Mouse (Mus musculus) gastrocnemius, adult 18-20 months (tissue): ENCODE data around the gene Cd36. TPM values are rescaled to one million over a fixed set of nuclear protein-coding genes. Genes with fewer than 3 reads are reported as not detected.
"Not testable (repeated sequence)": the region's sequence is repeated elsewhere in the genome, so short reads cannot be mapped to it uniquely, and the experiment has no call there.

Experiments used
- DNase-seq: peaks from one replicate; pipeline ENCODE4 v3.0.0; 2021; ENCODE audit warnings: low spot score
- long read RNA-seq, 2 experiments: library from polyadenylated mRNA; stranded (forward); transcript quantifications; one replicate each; pipeline ENCODE4 v2.0.0; 2021
- total RNA-seq, 2 experiments: library from RNA; stranded (reverse); gene quantifications; 2 replicates each; pipeline ENCODE4 v1.2.3; 2021

Gene Cd36
- total RNA-seq = 100 to 1,000 TPM; 250 to 344 TPM
- long read RNA-seq, experiment 1, transcript Cd36-203 (16 exons, 2,677 nt) = minor isoform, 6 of 60 reads
- long read RNA-seq, experiment 1, transcript Cd36-204 (15 exons, 3,399 nt) = major isoform, 9 of 60 reads
- long read RNA-seq, experiment 1, transcript Cd36-201 (15 exons, 3,016 nt) = minor isoform, 8 of 60 reads
- long read RNA-seq, experiment 1, partial matches to known transcripts = 15 of 60 reads
- long read RNA-seq, experiment 1, other reads (novel, unspliced or antisense) = 19 of 60 reads
- long read RNA-seq, experiment 2, transcript Cd36-203 (16 exons, 2,677 nt) = minor isoform, 7 of 67 reads
- long read RNA-seq, experiment 2, transcript Cd36-201 (15 exons, 3,016 nt) = minor isoform, 8 of 67 reads
- long read RNA-seq, experiment 2, transcript Cd36-204 (15 exons, 3,399 nt) = major isoform, 16 of 67 reads
- long read RNA-seq, experiment 2, partial matches to known transcripts = 13 of 67 reads
- long read RNA-seq, experiment 2, other reads (novel, unspliced or antisense) = 21 of 67 reads

DNA sequence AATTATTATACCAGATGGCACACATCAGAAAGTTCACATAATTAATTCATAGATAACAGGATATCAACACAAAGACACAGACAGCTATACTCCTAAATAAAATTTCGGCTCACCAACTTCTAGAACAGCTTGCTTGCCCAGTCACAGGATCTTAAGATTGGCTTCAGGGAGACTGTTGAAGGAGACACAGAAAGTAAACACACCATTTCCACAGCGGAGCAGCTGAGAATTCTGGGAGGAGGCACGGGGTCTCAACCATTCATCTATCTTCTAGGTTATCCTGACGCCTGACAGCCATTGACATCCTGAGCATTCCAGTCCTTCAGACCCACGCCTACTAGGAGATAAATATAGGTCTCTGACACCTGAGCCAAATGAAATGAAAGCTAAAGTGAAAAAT lies at the start of gene Cd36:
Gene Cd36 (minus strand): TSS at position 204 of the 400 bp plus-strand sequence.
- peak; percentile 10 for DNase-seq

DNA sequence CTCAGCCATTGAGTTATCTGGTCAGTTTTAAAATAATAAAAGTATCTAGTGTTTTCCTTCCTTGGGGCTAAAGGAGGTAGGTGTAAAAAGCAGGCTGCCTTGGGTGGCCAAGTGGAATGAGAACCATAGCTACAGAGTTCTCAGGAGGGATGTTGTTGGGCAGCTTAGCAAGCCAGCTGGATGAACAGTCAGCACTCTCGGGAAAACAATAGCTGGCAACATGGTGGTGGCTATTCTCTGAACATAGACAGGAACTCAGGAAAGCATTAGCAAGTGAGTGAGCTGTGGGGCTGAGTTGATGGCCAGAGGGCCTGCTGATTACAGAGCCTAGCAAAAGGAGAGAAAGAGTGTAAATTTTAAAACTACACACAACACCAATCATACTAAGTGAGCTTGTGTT lies 45.9 kb upstream of the Cd36 start:
- no peak for DNase-seq

DNA sequence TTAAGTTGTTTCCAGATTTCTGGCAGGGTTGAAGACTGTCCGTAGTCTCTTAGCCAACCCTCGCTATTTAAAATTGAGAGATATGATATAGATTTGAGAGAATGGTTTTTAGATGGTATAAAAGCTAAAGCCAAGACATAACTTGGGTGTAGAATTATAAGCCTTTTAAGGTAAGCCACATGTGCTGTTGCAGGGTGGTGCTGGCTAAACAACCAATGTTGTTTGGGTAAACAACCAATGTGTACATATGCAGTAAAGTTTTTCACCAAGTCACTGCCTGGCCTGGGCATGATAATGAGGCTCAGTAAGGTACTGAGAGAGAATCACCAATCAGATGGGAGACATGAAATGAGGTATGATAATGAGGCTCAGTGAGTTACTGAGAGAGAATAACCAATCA lies 43.0 kb upstream of the Cd36 start:
- not testable (repeated sequence) for DNase-seq

DNA sequence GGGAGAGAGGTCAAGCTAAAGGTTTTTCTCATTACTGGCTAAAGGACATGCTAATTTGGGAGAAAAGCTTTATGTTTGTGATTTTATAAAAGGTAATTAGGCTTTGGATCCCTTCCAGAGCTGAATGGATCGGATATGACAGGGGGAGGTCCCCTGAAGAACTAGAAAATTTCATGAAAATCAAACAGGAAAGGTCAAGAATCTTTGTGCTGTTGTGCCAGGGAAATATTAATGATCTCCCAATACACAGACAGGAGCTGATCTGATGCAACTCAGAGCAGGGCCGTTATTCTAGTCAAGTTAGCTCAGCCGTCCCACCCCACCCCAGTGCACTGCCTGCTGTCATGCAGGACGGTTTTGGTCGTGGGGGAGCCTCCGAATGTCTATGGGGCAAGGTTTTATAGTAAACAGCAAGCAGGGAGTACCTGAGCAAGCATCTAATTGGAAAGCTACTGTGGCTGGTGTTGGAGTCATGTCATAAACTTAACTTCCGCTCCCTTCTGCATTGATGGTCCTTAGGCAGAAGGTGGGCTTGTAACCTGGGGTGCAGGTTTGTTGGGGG lies 40.5 kb upstream of the Cd36 start:
- DNase-seq = no peak

DNA sequence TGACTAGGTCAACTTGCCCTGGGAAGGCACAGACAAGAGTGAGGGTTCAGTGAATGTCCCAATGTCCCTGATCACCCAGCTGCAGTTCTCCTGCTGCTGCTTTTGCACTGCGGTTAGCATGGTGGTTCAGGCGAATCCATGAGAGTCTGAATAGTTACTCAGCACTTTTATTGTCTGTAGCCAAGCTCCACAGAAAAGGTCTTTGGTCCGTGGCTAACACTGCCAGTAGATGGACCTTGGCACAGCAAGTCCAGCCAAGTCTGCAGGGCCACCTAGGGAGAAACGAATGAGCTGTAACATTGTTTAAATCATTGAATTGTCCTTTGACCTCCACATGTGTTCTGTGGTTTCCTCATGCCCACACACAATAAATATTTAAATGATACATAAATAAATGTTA lies 39.9 kb upstream of the Cd36 start:
- DNase-seq = no peak

DNA sequence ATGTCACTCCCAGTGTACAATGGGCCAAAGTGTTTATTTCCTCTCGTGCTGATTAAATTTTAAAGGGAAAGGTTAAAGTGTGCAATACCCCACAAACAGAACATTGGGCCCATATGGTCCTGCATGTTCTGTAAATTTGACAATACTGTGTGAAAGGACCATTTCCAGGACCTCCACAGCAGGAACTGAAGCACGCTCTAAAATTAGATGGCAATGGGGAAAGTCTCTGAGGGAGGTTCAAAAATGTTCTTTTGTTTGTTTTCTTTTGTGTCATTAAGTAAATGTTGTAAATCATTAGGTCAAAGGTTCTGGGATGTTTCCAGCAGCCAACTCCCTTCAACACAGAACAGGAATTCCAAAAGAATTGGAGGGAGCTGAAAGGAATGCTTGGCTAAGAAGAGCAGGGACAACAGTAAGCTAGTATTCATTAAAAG lies 35.5 kb upstream of the Cd36 start:
- DNase-seq = peak; percentile 57

DNA sequence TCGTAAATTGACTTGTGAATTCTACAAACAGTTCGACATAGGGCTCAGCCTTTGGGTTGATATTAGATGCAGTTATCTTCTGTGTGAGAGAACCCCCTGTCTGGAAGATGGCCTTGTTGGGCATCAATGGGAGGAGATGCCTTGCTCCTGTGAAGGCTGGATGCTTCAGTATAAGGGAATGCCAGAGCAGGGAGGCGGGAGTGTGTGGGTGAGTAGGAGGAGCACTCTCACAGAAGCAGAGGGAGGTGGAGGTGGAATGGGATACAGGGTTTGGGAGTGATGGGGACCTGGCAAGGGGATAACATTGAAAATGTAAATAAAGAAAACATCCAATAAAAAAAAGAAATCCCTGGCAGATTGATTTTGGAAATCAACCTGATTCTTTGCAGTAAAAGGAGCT lies 35.0 kb upstream of the Cd36 start:
- DNase-seq = no peak

DNA sequence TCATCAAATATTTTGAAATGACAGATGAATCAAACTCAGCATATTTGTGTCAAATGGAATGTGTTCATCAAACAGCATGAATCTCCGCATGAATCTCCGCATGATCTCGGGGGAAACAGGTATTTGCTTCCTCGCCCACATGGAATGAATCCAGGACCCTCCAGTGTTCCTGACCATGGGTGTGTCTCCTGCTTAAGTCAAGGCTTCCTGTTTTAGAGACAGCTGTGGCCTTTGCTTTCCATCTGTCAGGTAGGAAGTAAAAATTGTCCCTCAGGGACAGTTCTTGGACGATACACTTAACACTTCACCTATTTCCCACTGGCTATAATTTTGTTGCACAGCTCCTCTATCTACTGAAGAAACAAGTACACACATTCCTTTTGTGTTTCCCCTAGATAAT lies 30.4 kb upstream of the Cd36 start:
- peak; percentile 35 for DNase-seq

DNA sequence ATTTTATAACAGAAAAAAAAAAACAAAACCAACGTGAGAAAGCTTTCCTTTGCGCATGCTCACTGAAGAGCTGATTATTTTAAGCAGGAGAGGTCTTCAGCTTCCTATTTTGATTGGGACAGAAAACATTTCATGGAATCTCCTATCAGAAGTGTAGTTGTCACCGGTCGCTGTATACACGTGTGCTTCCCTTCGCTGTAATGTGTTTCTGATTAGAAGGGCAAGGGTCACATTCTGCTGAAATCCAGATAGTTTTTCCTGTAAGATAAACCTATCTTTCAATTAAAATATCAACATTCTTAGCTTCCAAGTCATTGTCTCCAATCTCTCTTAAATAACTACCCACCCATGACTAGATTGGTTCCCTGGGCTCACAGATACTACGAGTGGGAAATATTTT lies 16.2 kb upstream of the Cd36 start:
- DNase-seq = no peak

DNA sequence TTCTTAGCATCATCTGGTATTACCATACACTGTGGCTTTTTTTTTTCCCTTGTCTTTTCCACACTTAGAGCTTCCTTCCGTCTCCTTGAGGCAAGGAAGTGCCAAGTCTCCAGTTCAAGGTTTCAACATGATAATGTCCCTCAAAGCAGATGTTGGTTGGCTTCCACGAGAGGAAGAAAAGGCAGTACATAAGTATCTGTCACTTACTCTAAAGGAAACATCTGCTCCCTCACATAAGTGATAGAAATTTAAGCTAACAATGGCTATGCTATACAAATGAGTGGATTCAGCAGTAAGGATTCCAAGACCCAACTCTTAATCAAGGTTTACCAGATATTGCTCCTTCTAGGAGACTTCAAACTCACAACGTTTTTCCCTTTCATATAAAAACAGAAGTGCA lies 10.3 kb upstream of the Cd36 start:
- no peak for DNase-seq

DNA sequence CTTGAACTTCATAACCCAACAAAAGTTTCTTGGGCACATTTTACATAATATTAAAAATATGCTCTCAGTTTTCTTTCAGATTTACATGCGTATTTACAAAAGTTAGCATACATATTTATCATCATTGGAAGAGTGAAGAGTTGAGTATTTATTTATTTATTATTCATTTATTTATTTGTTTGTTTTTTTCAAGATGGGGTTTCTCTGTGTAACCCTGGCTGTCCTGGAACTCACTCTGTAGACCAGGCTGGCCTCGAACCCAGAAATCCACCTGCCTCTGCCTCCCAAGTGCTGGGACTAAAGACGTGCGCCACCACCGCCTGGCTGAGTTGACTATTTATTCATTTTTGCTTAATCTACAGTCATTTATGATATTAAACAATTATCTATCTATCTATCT lies 9.0 kb upstream of the Cd36 start:
- DNase-seq = not testable (repeated sequence)

DNA sequence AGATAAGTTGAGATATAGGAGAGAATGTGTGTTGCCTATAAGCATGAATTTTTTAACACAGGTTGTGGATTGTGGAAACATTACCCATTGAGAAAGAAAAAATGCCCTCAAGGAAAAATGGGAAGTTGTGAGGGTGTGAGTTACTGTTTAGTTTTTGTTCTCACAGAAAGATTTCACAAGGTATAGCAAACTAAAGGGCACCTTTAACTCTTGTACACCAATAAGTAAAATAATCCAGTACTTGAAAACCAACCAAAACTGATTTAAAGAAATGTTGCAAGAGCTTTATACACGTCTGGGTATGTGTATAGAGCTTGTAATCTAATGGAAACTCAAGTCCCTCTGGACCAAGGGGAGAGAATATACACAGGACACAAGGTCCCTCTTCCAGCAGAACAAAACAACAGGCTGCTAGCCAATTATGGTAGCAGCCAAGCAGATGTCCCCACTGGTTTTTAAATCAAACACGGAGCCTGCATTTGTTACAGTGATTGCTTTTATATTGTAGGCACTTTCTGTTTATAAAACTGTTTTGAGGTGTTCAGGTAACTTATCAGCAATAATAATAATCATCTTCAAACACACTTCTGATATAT lies 5.1 kb upstream of the Cd36 start:
- peak; percentile 16 for DNase-seq

DNA sequence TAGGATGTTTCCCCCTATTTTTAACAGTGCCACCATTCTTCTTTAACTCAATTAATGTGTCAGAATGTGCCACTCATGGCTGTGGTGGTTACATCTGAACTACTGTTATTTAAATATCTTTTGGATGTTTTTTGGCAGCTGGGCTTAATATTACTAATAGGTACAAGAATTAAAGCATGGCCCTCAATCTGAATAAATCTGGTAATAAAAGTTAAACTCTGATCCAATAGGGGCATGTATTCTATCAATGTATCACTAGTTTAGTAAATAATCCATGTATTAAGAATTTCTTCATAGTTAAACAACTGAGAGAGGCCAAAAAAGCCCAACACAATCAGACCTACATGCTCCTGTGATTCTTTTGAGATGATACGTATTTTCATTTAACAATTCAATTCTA lies 690 bp upstream of the Cd36 start:
- DNase-seq = no peak

DNA sequence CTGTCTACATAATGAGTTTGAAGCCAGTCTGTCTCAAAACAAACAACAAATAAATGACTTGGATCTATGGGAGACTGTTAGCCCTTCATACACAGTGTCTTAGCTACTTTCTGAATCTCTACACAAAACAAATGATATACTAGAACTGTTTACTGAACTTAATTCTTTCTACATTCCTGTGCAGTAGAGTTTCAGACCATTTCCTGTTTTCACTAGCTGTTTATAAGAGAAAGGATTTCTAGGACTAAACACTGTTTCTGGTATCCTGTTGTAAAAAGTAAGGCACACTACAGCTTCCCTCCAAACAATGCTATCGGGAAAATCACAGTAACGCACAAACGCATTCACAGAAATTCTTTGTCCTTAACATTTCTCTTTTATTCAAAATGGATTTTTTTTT lies 2.2 kb downstream of the Cd36 start:
- DNase-seq = no peak

DNA sequence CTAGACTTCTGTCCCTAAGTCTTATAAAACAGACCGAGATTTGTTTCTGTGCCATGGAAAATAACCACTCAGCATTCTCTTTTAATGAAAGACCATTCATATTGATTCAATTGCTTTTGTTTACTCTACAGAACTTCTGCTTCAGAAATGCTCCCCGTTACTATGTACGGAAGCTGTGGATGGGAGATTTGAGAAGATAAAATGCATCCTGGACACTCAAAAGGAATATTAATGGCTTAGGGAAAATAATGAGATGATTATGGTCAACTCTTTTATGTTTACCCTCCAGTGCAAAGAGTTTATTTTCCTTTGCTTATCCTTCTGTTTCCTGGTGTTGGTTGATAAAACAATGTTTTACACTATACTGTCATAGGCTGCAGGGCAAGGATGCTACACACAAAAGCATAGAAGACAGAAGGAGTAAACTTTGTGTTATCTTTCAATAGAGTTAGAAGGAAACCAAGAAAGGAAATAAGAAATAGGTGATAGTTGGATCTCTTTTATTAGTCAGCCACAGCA lies 5.2 kb downstream of the Cd36 start:
- DNase-seq = no peak

DNA sequence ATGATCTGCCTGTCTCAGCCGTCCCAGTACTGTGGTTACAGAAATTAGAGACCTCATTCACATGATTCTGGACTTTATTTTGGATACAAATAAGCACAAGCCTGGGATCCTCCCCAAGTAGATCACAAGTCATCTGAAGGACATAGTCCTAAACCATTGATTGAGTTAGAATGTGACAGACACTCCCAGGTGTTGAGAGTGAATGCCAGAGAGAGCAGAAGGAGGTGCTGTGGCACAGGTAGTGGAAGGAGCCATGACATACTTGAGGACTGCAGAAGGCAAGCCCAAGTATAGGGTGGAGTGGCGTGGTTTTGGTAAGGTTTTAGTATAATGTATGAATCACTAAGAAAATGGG lies 7.1 kb downstream of the Cd36 start:
- DNase-seq = peak; percentile 18

DNA sequence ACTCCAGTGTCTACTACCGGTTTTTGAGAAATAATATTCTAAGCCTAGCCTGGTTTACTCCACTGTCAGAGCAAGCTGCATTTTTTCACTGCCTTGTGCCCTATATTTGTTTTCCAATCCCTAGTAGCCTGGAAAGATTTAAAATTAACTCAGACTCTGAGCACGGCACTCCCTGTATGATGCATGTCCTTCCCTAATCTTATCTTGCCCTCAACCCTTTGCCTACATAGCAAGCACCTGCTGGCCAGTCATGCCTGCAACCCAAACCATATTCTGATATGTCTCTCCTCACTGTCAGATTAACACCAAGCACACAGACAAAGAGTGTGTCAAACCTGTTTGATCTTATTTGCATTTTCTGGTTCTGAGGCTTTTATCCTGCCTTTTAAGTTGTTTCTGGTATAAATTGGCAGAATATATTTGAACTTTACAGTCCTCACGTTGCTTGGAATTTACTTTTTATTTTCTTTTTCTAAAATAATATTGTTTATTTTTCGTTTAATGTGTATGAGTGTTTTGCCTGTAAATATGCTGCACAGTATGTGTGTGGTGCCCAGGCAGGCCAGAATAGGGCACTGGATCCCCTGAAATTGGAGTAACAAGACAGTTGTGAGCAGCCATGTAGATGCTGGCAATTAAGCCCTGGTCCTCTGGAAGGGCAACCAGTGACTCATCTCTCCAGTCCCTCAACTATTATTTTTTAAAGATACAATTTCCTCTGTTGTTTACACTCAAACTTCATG lies 7.6 kb downstream of the Cd36 start:
- no peak for DNase-seq

DNA sequence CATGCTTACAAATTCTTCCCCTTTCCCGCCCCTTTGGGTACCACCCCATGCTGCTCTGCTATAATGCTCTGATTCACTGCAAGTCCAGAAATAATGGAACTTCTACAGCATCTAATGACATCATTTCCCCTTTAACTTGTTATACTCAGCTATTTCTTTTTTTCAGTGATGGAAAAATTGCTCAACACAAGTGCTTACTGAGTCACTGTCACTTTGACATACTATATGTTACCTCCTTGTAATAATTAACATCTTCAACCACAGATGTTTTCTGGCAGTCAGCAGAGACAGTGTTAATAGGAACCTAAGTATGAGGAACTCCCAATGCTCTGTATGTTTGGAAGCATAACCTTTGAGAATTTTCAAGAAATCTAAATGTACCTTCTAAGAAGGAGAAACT lies 8.7 kb downstream of the Cd36 start:
- no peak for DNase-seq

DNA sequence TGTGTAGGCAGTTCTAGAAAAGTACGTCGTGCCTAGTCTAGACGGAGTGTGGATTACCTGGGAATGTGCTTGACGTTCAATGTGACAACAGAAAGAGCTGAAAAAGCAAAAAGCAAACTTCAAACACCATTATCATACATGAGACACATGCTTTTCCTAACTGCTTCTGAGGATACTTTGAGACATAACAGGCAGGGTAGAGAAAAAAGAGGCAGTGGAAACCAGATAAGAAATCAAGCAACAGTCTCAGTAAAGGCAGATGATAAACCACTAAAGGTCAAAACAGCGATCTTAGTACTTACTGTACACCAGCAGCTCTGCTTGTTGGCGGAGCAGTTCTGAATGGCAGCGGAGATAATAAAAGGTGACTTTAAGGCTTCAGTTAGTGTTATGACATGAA lies 11.6 kb downstream of the Cd36 start:
- DNase-seq = no peak

DNA sequence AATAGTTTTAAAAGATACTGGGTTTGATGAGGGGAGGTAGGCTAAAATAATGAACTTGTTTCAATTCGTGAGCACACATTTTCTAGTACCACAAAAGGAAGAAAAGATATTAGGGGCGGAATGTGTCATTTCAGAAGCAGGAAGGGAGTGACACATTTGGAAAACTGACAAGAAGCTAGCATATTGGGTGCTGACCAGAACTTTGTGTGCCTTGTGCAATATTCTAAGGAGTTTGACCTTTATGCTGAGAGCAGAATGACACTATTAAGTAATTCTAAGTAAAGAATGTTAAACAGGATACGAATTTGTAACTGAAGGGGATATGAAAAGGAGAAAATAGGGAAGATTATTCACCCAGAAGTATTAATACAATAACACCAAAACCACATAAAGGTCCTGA lies 12.0 kb downstream of the Cd36 start:
- peak; percentile 79 for DNase-seq

DNA sequence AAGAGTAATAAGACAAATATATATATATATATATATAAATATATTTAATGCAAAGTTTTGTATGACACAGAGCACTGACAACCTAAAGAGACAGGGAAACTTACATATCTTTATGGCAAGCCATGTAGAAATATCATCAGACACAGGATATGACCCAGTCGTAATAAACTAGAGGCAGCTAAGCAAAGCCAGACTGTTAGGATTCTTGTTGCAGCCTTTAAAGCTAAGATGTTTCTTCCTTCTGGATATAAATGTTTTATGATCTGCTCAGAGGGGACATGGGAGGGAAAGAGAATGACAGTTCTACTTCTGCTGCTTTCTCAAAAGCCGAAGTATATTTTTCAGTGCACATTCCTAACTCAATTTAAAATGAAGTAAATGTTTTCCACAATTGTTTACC lies 14.3 kb downstream of the Cd36 start:
- DNase-seq = no peak

DNA sequence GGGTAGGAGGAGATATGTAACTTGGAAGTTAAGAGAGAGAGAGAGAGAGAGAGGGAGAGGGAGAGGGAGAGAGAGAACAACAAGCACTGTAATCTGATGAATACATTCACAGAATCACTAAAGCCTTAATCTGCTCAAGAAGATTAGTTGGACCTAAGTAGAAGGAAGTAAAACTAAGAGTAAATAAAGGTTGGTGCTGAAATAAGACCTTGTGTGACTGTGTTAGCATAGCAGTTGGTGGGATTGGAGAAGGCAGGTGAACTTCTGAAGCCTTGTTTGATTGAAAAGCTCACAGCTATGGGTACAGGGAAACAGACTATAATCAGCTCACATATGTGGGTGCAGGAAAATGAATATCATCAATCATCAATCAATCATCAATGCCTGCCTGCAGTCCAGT lies 23.2 kb downstream of the Cd36 start:
- no peak for DNase-seq
